Mouse (Mus musculus) WW6 (cell line): ENCODE measurements around the gene Prdm11.
A peak's percentile ranks its signal among the peaks of the same experiment; 100 is the strongest.

Source experiments
- DNase-seq: peaks from one replicate; pipeline ENCODE4 v3.0.0-alpha.2; 2013; ENCODE audit warnings: low read depth, low spot score

Gene Prdm11

GRCm38 (mm10) chr2:93045129-93045817 lies 694 bp downstream of the Prdm11 start:
- DNase-seq = peak; percentile 66

- DNase-seq = no peak
These were observed 2.4 kb downstream of the Prdm11 start for GRCm38 (mm10) chr2:93043449-93044157.

- no peak for DNase-seq
These were observed 4.5 kb downstream of the Prdm11 start for GRCm38 (mm10) chr2:93041470-93041869.

- DNase-seq = no peak
These were observed 5.1 kb downstream of the Prdm11 start for GRCm38 (mm10) chr2:93040841-93041240.

- DNase-seq = no peak
These were observed 6.3 kb downstream of the Prdm11 start for GRCm38 (mm10) chr2:93039706-93040105.

- DNase-seq = no peak
These were observed 6.9 kb downstream of the Prdm11 start for GRCm38 (mm10) chr2:93039043-93039442.

- DNase-seq = no peak
These were observed 10.3 kb downstream of the Prdm11 start for GRCm38 (mm10) chr2:93035631-93036030.

- DNase-seq = no peak
These were observed 13.3 kb downstream of the Prdm11 start for GRCm38 (mm10) chr2:93032651-93033050.

- no peak for DNase-seq
These were observed 13.9 kb downstream of the Prdm11 start for GRCm38 (mm10) chr2:93032049-93032448.

GRCm38 (mm10) chr2:93031021-93031420 lies 14.9 kb downstream of the Prdm11 start:
- DNase-seq = no peak

- DNase-seq = no peak
These were observed 15.9 kb downstream of the Prdm11 start for GRCm38 (mm10) chr2:93030101-93030500.

GRCm38 (mm10) chr2:93029267-93030060 lies 16.5 kb downstream of the Prdm11 start:
- DNase-seq = no peak

- DNase-seq = no peak
These were observed 17.1 kb downstream of the Prdm11 start for GRCm38 (mm10) chr2:93028865-93029264.

GRCm38 (mm10) chr2:93027713-93028112 lies 18.3 kb downstream of the Prdm11 start:
- DNase-seq = no peak

- no peak for DNase-seq
These were observed 21.5 kb downstream of the Prdm11 start for GRCm38 (mm10) chr2:93024431-93024830.

GRCm38 (mm10) chr2:93018854-93019253 lies 27.1 kb downstream of the Prdm11 start:
- DNase-seq = no peak

GRCm38 (mm10) chr2:93017151-93017550 lies 28.8 kb downstream of the Prdm11 start:
- DNase-seq = no peak

GRCm38 (mm10) chr2:93015041-93015440 lies 30.9 kb downstream of the Prdm11 start:
- DNase-seq = no peak

GRCm38 (mm10) chr2:93014093-93014937 lies 31.7 kb downstream of the Prdm11 start:
- no peak for DNase-seq

- no peak for DNase-seq
These were observed 32.4 kb downstream of the Prdm11 start for GRCm38 (mm10) chr2:93013415-93014092.

GRCm38 (mm10) chr2:93012976-93013375 lies 33.0 kb downstream of the Prdm11 start:
- DNase-seq = no peak
